Mouse (Mus musculus): Measurements from ENCODE around the gene Map2k4. TPM values are rescaled to one million over a fixed set of nuclear protein-coding genes. Genes with fewer than 3 reads are reported as not detected.
A peak's percentile ranks its signal among the peaks of the same experiment; 100 is the strongest.

Map2k4 gene
- polyA plus RNA-seq, 1 experiment from 2014 or later, result 51.1 TPM

- in situ Hi-C loops (cut with MboI; ENCODE audit: low pct_unique_long_range_greater_than_20kb), result no loop called here
- no peak for TF ChIP-seq CTCF (IDR thresholded peaks at IDR 0.05)
- H3K27me3 ChIP-seq, result no peaks in the 10 kb centered on the region
- POLR2A ChIA-PET, result no interaction called here
- CTCF ChIA-PET, result interaction anchor here (1.6 kb wide), 1 partner anchor 9 kb away, joined by 4 read pairs; no protein-coding TSS in a partner anchor
- no peak for ATAC-seq
- no peak for DNase-seq (ENCODE audit: low read depth, low spot score)
These were observed 13.8 kb upstream of the Map2k4 start for GRCm38 (mm10) chr11:65801899-65802298.

GRCm38 (mm10) chr11:65795896-65796295 is 7.8 kb upstream of the Map2k4 start:
- ATAC-seq, result no peak
- H3K27me3 ChIP-seq, result no peaks in the 10 kb centered on the region
- in situ Hi-C loops (cut with MboI; ENCODE audit: low pct_unique_long_range_greater_than_20kb), result no loop called here
- no peak for TF ChIP-seq CTCF (IDR thresholded peaks at IDR 0.05)
- ChIA-PET CTCF (interaction anchor here (2.7 kb wide), 1 partner anchor 10 kb away, joined by 14 read pairs; the partner anchor contains the start of gene Zkscan6), POLR2A (no interaction called here)
- DNase-seq (ENCODE audit: low read depth, low spot score), result no peak

GRCm38 (mm10) chr11:65794428-65795219 is 6.5 kb upstream of the Map2k4 start:
- in situ Hi-C loops (cut with MboI; ENCODE audit: low pct_unique_long_range_greater_than_20kb), result no loop called here
- TF ChIP-seq CTCF (IDR thresholded peaks at IDR 0.05), result no peak
- no peak for ATAC-seq
- ChIA-PET CTCF (interaction anchor here (2.7 kb wide), 1 partner anchor 11 kb away, joined by 14 read pairs; the partner anchor contains the start of gene Zkscan6), POLR2A (no interaction called here)
- H3K27me3 ChIP-seq, result no peaks in the 10 kb centered on the region
- no peak for DNase-seq (ENCODE audit: low read depth, low spot score)

GRCm38 (mm10) chr11:65787421-65788151 is 511 bp downstream of the Map2k4 start:
- DNase-seq (ENCODE audit: low read depth, low spot score), result no peak
- no peak for TF ChIP-seq CTCF (IDR thresholded peaks at IDR 0.05)
- CTCF ChIA-PET, result no interaction called here
- in situ Hi-C loops (cut with MboI; ENCODE audit: low pct_unique_long_range_greater_than_20kb), result no loop called here
- H3K27me3 ChIP-seq, result no peaks in the 10 kb centered on the region
- POLR2A ChIA-PET, result interaction anchor here (0.7 to 1.8 kb wide), 2 partner anchors 13 to 18 kb away, joined by 6 to 8 read pairs; partner anchors contain the start of gene Zkscan6
- ATAC-seq, result peak; percentile 66

GRCm38 (mm10) chr11:65786160-65786559 is 1.9 kb downstream of the Map2k4 start:
- no peak for TF ChIP-seq CTCF (IDR thresholded peaks at IDR 0.05)
- DNase-seq (ENCODE audit: low read depth, low spot score) (no peak), ATAC-seq (no peak)
- CTCF ChIA-PET, result interaction anchor here (1.2 to 2.2 kb wide), 2 partner anchors 8 to 10 kb away, joined by 3 to 7 read pairs; no protein-coding TSS in a partner anchor
- H3K27me3 ChIP-seq, result no peaks in the 10 kb centered on the region
- in situ Hi-C loops (cut with MboI; ENCODE audit: low pct_unique_long_range_greater_than_20kb), result no loop called here
- POLR2A ChIA-PET, result no interaction called here

GRCm38 (mm10) chr11:65781596-65781995 is 6.5 kb downstream of the Map2k4 start:
- ChIA-PET CTCF (interaction anchor here (2.2 kb wide), 1 partner anchor 9 kb away, joined by 6 read pairs; no protein-coding TSS in a partner anchor), POLR2A (interaction anchor here (0.6 kb wide), 1 partner anchor 199 kb away, joined by 3 read pairs; no protein-coding TSS in a partner anchor)
- no peak for ATAC-seq
- in situ Hi-C loops (cut with MboI; ENCODE audit: low pct_unique_long_range_greater_than_20kb), result no loop called here
- no peak for TF ChIP-seq CTCF (IDR thresholded peaks at IDR 0.05)
- no peaks in the 10 kb centered on the region for H3K27me3 ChIP-seq
- no peak for DNase-seq (ENCODE audit: low read depth, low spot score)

- in situ Hi-C loops (cut with MboI; ENCODE audit: low pct_unique_long_range_greater_than_20kb), result no loop called here
- ATAC-seq (no peak), DNase-seq (ENCODE audit: low read depth, low spot score) (no peak)
- no peaks in the 10 kb centered on the region for H3K27me3 ChIP-seq
- ChIA-PET POLR2A (no interaction called here), CTCF (interaction anchor here (1.5 kb wide), 1 partner anchor 68 kb away, joined by 5 read pairs; no protein-coding TSS in a partner anchor)
- no peak for TF ChIP-seq CTCF (IDR thresholded peaks at IDR 0.05)
These were observed 8.5 kb downstream of the Map2k4 start for GRCm38 (mm10) chr11:65779578-65779977.

DNA sequence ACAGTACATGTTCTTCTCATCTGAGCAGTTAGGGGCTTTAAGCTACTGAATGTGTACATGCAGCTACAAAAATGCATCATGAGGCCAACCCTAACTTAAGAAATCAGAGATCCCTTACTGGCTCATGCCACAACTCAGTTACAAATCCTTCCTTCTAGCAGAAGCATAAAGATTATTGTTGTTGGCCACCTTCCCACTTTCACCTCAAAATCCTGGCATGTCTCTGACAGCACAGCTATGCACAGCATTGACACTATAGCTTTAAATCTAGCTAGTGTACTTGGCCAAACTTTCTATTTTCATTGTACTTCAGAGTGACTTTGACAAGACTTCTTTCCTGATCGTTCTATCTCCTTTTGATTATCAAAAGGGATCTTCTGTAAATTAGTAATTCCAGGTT is 9.0 kb downstream of the Map2k4 start:
- ChIA-PET POLR2A (no interaction called here), CTCF (interaction anchor here (1.5 kb wide), 1 partner anchor 67 kb away, joined by 5 read pairs; no protein-coding TSS in a partner anchor)
- ATAC-seq, result no peak
- in situ Hi-C loops (cut with MboI; ENCODE audit: low pct_unique_long_range_greater_than_20kb), result no loop called here
- no peaks in the 10 kb centered on the region for H3K27me3 ChIP-seq
- no peak for TF ChIP-seq CTCF (IDR thresholded peaks at IDR 0.05)
- no peak for DNase-seq (ENCODE audit: low read depth, low spot score)

DNA sequence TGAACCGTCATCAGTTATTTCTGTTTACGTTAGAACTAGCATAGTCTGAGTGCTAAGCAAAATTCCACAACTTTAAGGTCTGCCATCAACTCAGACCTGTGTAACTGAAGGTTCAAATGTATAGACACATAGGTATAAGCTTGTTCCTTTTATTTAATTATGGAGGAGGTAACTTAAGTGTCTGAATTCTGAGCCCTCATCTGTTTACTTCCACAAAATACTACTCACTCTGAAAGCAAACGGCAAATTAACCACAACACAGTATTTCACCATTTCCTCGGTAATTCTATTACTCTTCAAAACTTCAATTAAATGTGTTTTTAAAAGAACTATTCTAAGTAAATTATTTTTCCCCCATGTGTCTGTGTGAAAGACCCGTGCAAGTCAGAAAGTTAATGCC is 10.3 kb downstream of the Map2k4 start:
- in situ Hi-C loops (cut with MboI; ENCODE audit: low pct_unique_long_range_greater_than_20kb), result no loop called here
- ChIA-PET POLR2A (no interaction called here), CTCF (interaction anchor here (0.8 to 1.2 kb wide), 2 partner anchors 9 to 11 kb away, joined by 3 read pairs; no protein-coding TSS in a partner anchor)
- ATAC-seq (no peak), DNase-seq (ENCODE audit: low read depth, low spot score) (no peak)
- TF ChIP-seq CTCF (IDR thresholded peaks at IDR 0.05), result no peak
- H3K27me3 ChIP-seq, result no peaks in the 10 kb centered on the region

GRCm38 (mm10) chr11:65776906-65777611 is 11.0 kb downstream of the Map2k4 start:
- in situ Hi-C loops (cut with MboI; ENCODE audit: low pct_unique_long_range_greater_than_20kb), result no loop called here
- no peak for ATAC-seq
- CTCF ChIA-PET, result interaction anchor here (0.8 to 2.1 kb wide), 3 partner anchors 9 to 11 kb away, joined by 3 to 7 read pairs (median 3); no protein-coding TSS in a partner anchor

More at GRCm38 (mm10) chr11:65776906-65777611, 11.0 kb downstream of the Map2k4 start:
- POLR2A ChIA-PET, result no interaction called here
- TF ChIP-seq CTCF (IDR thresholded peaks at IDR 0.05), result no peak
- no peak for DNase-seq (ENCODE audit: low read depth, low spot score)
- no peaks in the 10 kb centered on the region for H3K27me3 ChIP-seq

Measured in Patski (cell line).